Mouse (Mus musculus): ENCODE results near the gene Cpt1a. TPM values are rescaled to one million over a fixed set of nuclear protein-coding genes. Genes with fewer than 3 reads are reported as not detected.

Gene Cpt1a
- polyA plus RNA-seq, 1 experiment from 2014 or later: 8.0 TPM

GRCm38 (mm10) chr19:3394216-3394615, 72.1 kb downstream of the Cpt1a start:
- Histone ChIP-seq H3K27me3 (ENCODE audit: control insufficient read depth, insufficient read depth, low read length) (no peaks in the 10 kb centered on the region), H3K9ac (ENCODE audit: low read length) (no peak overlapping the region), H3K4me2 (ENCODE audit: low read depth) (no peak overlapping the region), H3K27ac (ENCODE audit: low read depth, low read length) (no peak overlapping the region), H3K4me1 (ENCODE audit: control insufficient read depth, insufficient read depth, low read length) (no peaks in the 10 kb centered on the region), H3K9me3 (ENCODE audit: control insufficient read depth, low read length) (no peaks in the 10 kb centered on the region), H3K4me3 (ENCODE audit: low read depth, low read length) (no peak overlapping the region), H3K36me3 (ENCODE audit: control insufficient read depth, insufficient read depth, low read length) (no peaks in the 10 kb centered on the region)
- ATAC-seq (ENCODE audit: insufficient read depth, low FRiP score, low TSS enrichment) (no peak), DNase-seq (ENCODE audit: low spot score) (no peak)
- WGBS: 97% methylated on average over 3 of the region's 3 CpGs

- no peaks in the 10 kb centered on the region for H3K27me3 ChIP-seq (ENCODE audit: control insufficient read depth, insufficient read depth, low read length)
- no peaks in the 10 kb centered on the region for H3K4me1 ChIP-seq (ENCODE audit: control insufficient read depth, insufficient read depth, low read length)
- no peak overlapping the region for H3K4me3 ChIP-seq (ENCODE audit: low read depth, low read length)
- no peak overlapping the region for H3K4me2 ChIP-seq (ENCODE audit: low read depth)
- no peaks in the 10 kb centered on the region for H3K9me3 ChIP-seq (ENCODE audit: control insufficient read depth, low read length)
- WGBS: 84% methylated on average over 4 of the region's 4 CpGs
- H3K36me3 ChIP-seq (ENCODE audit: control insufficient read depth, insufficient read depth, low read length): no peaks in the 10 kb centered on the region
- no peak overlapping the region for H3K9ac ChIP-seq (ENCODE audit: low read length)
- DNase-seq (ENCODE audit: low spot score): no peak
- ATAC-seq (ENCODE audit: insufficient read depth, low FRiP score, low TSS enrichment): no peak
- no peak overlapping the region for H3K27ac ChIP-seq (ENCODE audit: low read depth, low read length)
Observed at GRCm38 (mm10) chr19:3400057-3400456, 77.9 kb downstream of the Cpt1a start.

DNA sequence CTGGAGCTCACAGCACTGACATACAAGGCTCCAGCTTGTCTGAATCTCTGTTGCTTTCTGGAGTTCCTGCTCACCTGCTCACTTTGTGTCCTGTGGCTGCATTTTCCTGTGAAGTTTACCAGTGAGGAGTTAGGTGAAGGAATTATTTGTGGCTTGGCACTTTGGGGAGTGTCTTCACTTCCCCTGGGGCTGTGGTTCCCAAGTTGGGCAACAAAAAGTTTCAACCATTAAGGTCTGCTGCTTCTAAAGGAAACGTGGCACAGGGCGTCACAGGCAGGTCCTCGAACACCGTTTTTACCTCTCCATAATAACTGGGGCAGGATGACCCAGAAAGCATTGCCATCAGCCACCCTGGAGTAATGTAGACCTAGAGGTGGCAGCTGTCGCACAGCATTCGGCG, 79.4 kb downstream of the Cpt1a start:
- no peak for ATAC-seq (ENCODE audit: insufficient read depth, low FRiP score, low TSS enrichment)
- H3K4me2 ChIP-seq (ENCODE audit: low read depth): no peak overlapping the region
- DNase-seq (ENCODE audit: low spot score): no peak
- no peak overlapping the region for H3K9ac ChIP-seq (ENCODE audit: low read length)
- H3K9me3 ChIP-seq (ENCODE audit: control insufficient read depth, low read length): no peaks in the 10 kb centered on the region
- H3K36me3 ChIP-seq (ENCODE audit: control insufficient read depth, insufficient read depth, low read length): no peaks in the 10 kb centered on the region
- no peak overlapping the region for H3K4me3 ChIP-seq (ENCODE audit: low read depth, low read length)
- H3K27me3 ChIP-seq (ENCODE audit: control insufficient read depth, insufficient read depth, low read length): no peaks in the 10 kb centered on the region
- H3K4me1 ChIP-seq (ENCODE audit: control insufficient read depth, insufficient read depth, low read length): no peaks in the 10 kb centered on the region
- no peak overlapping the region for H3K27ac ChIP-seq (ENCODE audit: low read depth, low read length)
- WGBS: 89% methylated on average over 7 of the region's 7 CpGs

DNA sequence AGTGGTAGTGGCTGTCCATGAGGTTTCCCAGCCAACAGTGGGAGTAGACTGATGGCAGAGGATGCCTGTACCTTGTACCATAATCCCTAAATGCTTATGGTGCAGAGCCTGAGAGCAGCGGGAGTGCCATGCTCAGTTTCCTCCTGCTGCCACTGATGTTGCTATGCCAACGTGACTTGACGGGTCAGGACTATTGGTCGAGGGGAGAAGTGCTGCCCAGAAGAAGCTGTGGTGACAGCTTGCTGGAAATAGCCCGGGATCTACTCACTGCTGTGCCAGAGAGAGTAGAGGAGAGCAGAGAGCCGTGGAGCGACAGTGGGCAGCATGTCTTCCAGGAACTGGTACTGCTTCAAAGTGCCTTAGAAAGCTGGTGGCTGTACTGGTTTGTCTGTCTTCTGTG, 79.8 kb downstream of the Cpt1a start:
- Histone ChIP-seq H3K9me3 (ENCODE audit: control insufficient read depth, low read length) (no peaks in the 10 kb centered on the region), H3K36me3 (ENCODE audit: control insufficient read depth, insufficient read depth, low read length) (no peaks in the 10 kb centered on the region), H3K27me3 (ENCODE audit: control insufficient read depth, insufficient read depth, low read length) (no peaks in the 10 kb centered on the region), H3K27ac (ENCODE audit: low read depth, low read length) (no peak overlapping the region), H3K9ac (ENCODE audit: low read length) (no peak overlapping the region), H3K4me2 (ENCODE audit: low read depth) (no peak overlapping the region), H3K4me1 (ENCODE audit: control insufficient read depth, insufficient read depth, low read length) (no peaks in the 10 kb centered on the region), H3K4me3 (ENCODE audit: low read depth, low read length) (no peak overlapping the region)
- ATAC-seq (ENCODE audit: insufficient read depth, low FRiP score, low TSS enrichment) (no peak), DNase-seq (ENCODE audit: low spot score) (no peak)
- 66% methylated on average over 7 of the region's 7 CpGs for WGBS

- Histone ChIP-seq H3K9me3 (ENCODE audit: control insufficient read depth, low read length) (no peaks in the 10 kb centered on the region), H3K4me2 (ENCODE audit: low read depth) (no peak overlapping the region), H3K9ac (ENCODE audit: low read length) (no peak overlapping the region), H3K27me3 (ENCODE audit: control insufficient read depth, insufficient read depth, low read length) (no peaks in the 10 kb centered on the region), H3K27ac (ENCODE audit: low read depth, low read length) (no peak overlapping the region), H3K4me1 (ENCODE audit: control insufficient read depth, insufficient read depth, low read length) (no peaks in the 10 kb centered on the region), H3K4me3 (ENCODE audit: low read depth, low read length) (no peak overlapping the region), H3K36me3 (ENCODE audit: control insufficient read depth, insufficient read depth, low read length) (no peaks in the 10 kb centered on the region)
- DNase-seq (ENCODE audit: low spot score) (no peak), ATAC-seq (ENCODE audit: insufficient read depth, low FRiP score, low TSS enrichment) (no peak)
- 82% methylated on average over 6 of the region's 6 CpGs for WGBS
Observed at GRCm38 (mm10) chr19:3402390-3402789, 80.3 kb downstream of the Cpt1a start.

DNA sequence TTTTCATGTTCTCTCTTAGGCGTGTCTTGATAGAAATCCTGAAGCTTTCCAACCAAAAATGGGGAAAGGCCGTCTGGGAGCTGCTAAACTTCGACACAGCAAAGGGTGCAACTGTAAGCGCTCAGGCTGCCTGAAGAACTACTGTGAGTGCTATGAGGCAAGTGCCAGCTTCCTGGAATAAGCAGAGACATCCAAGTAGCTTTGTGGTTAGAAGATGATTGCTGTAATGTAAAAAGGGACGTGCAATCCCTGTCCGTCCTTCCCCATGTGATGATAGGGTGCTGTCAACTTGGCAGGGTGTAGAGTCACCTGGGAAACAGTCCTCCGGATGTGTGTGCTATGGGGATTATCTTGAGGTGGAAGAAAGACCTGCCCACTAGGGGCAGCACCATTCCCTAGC, 81.9 kb downstream of the Cpt1a start:
- no peak overlapping the region for H3K27ac ChIP-seq (ENCODE audit: low read depth, low read length)
- no peak overlapping the region for H3K9ac ChIP-seq (ENCODE audit: low read length)
- WGBS: 84% methylated on average over 7 of the region's 7 CpGs
- no peak overlapping the region for H3K4me2 ChIP-seq (ENCODE audit: low read depth)
- no peaks in the 10 kb centered on the region for H3K9me3 ChIP-seq (ENCODE audit: control insufficient read depth, low read length)
- H3K36me3 ChIP-seq (ENCODE audit: control insufficient read depth, insufficient read depth, low read length): no peaks in the 10 kb centered on the region
- no peak overlapping the region for H3K4me3 ChIP-seq (ENCODE audit: low read depth, low read length)
- H3K27me3 ChIP-seq (ENCODE audit: control insufficient read depth, insufficient read depth, low read length): no peaks in the 10 kb centered on the region
- ATAC-seq (ENCODE audit: insufficient read depth, low FRiP score, low TSS enrichment): no peak
- DNase-seq (ENCODE audit: low spot score): no peak
- H3K4me1 ChIP-seq (ENCODE audit: control insufficient read depth, insufficient read depth, low read length): no peaks in the 10 kb centered on the region

DNA sequence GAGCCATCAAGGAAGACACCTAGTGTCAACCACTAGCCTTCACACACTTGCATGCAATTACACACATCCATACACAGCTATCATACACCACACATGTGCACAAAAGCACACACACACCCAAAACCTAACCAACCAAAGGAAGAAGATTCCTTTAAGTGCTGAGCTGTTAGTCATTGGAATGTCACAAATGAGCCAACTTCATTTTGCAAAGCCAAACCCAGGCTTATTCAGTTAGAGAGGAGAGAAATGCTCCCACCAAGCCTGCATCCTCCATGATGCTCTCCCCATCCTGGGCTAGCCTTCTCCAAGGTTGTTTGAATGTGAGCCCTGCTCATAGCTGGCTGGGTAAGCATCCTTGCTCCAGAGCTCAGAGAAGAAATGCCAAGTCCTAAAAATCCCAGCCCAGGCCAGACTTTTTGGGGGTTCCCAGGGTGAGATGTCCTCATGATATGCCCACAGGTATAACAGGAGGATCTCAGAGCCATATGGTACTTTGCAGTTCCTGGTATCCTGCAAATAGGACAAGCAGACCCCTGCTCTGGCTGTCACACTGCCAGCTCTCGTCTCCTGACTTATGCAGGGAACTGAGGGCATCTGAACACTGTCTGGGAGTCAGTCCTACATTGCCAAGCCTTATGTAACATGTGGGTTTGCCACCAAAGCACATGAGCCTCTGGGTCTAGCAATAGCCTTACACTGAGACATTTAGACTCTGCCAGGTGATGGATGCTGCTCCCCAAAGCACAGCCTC, 83.6 kb downstream of the Cpt1a start:
- H3K9me3 ChIP-seq (ENCODE audit: control insufficient read depth, low read length): no peaks in the 10 kb centered on the region
- H3K4me3 ChIP-seq (ENCODE audit: low read depth, low read length): no peak overlapping the region
- no peak for ATAC-seq (ENCODE audit: insufficient read depth, low FRiP score, low TSS enrichment)
- H3K9ac ChIP-seq (ENCODE audit: low read length): no peak overlapping the region
- no peak overlapping the region for H3K27ac ChIP-seq (ENCODE audit: low read depth, low read length)
- no peaks in the 10 kb centered on the region for H3K36me3 ChIP-seq (ENCODE audit: control insufficient read depth, insufficient read depth, low read length)
- 59% methylated on average over 1 of the region's 1 CpGs for WGBS
- no peaks in the 10 kb centered on the region for H3K4me1 ChIP-seq (ENCODE audit: control insufficient read depth, insufficient read depth, low read length)
- no peak for DNase-seq (ENCODE audit: low spot score)
- no peak overlapping the region for H3K4me2 ChIP-seq (ENCODE audit: low read depth)
- H3K27me3 ChIP-seq (ENCODE audit: control insufficient read depth, insufficient read depth, low read length): no peaks in the 10 kb centered on the region

GRCm38 (mm10) chr19:3414268-3414733, 92.2 kb downstream of the Cpt1a start, which contains the start of gene Gal:
Gene Gal (minus strand): TSS chr19:3414544.
- H3K4me3 ChIP-seq (ENCODE audit: low read depth, low read length): peak within 1 kb of the TSS; percentile 25
- no peak within 1 kb of the TSS for H3K27ac ChIP-seq (ENCODE audit: low read depth, low read length)
- no peaks in the 10 kb centered on the region for H3K9me3 ChIP-seq (ENCODE audit: control insufficient read depth, low read length)
- peak; percentile 53; the same call in 1 of the 2 replicates for ATAC-seq (ENCODE audit: insufficient read depth, low FRiP score, low TSS enrichment)
- peak; percentile 32 for DNase-seq (ENCODE audit: low spot score)
- no peaks in the 10 kb centered on the region for H3K36me3 ChIP-seq (ENCODE audit: control insufficient read depth, insufficient read depth, low read length)
- H3K4me1 ChIP-seq (ENCODE audit: control insufficient read depth, insufficient read depth, low read length): no peaks in the 10 kb centered on the region
- H3K4me2 ChIP-seq (ENCODE audit: low read depth): peak within 1 kb of the TSS; percentile 48
- peaks cover 18% of the 10 kb centered on the region for H3K27me3 ChIP-seq (ENCODE audit: control insufficient read depth, insufficient read depth, low read length)
- WGBS: 3% methylated on average over 37 of the region's 37 CpGs
- H3K9ac ChIP-seq (ENCODE audit: low read length): peak within 1 kb of the TSS; percentile 23; the same call in 1 of the 2 replicates

GRCm38 (mm10) chr19:3419251-3419650, 97.1 kb downstream of the Cpt1a start:
- Histone ChIP-seq H3K9me3 (ENCODE audit: control insufficient read depth, low read length) (no peaks in the 10 kb centered on the region), H3K4me3 (ENCODE audit: low read depth, low read length) (no peak overlapping the region), H3K27ac (ENCODE audit: low read depth, low read length) (no peak overlapping the region), H3K4me2 (ENCODE audit: low read depth) (no peak overlapping the region), H3K27me3 (ENCODE audit: control insufficient read depth, insufficient read depth, low read length) (peaks cover 9% of the 10 kb centered on the region), H3K4me1 (ENCODE audit: control insufficient read depth, insufficient read depth, low read length) (no peaks in the 10 kb centered on the region), H3K9ac (ENCODE audit: low read length) (no peak overlapping the region), H3K36me3 (ENCODE audit: control insufficient read depth, insufficient read depth, low read length) (no peaks in the 10 kb centered on the region)
- WGBS: 66% methylated on average over 5 of the region's 5 CpGs
- DNase-seq (ENCODE audit: low spot score) (no peak), ATAC-seq (ENCODE audit: insufficient read depth, low FRiP score, low TSS enrichment) (no peak)

Measured in neural tube, embryonic 11.5 days (tissue).